Mouse (Mus musculus) megakaryocyte, embryonic 14.5 days (primary cell): ENCODE measurements around the gene Bcar3.

Experiments used
- FLI1 ChIP-seq: IDR thresholded peaks from 2 replicates; pipeline ENCODE4 v1.6.1; 2012; ENCODE audit warnings: low read length, inconsistent platforms, mixed read lengths
- GATA1 ChIP-seq: IDR thresholded peaks from 3 replicates; pipeline ENCODE4 v1.6.1; 2012; ENCODE audit warnings: mixed read lengths, low read length, inconsistent platforms, borderline replicate concordance

DNA sequence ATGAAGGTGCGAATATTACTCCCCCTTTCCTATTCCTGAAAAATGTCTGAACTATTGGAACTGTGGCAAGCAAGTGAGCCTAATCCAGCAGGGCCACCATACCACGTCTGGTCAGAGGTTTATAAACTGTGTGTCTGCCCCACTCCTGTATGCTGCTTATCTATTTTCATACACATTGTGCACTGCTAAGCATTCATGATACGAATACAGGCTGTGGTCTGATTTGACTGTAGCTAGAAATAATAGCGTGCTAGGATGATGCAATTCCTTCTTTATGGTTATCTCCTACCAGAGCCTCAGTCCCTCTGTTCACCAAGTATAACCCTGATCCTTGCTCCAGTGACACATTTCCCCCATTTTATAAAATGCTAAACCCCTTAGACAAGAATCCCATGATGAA is 162.2 kb downstream of the Bcar3 start:
- TF ChIP-seq GATA1 (no peak), FLI1 (no peak)
